Mouse (Mus musculus): ENCODE data around the gene Dnah12. TPM values are rescaled to one million over a fixed set of nuclear protein-coding genes. Genes with fewer than 3 reads are reported as not detected.

The Dnah12 gene
- 0.60 and 0.66 TPM in 2 replicates for total RNA-seq (2014; rRNA removed)
- 0.13 and 0.21 TPM in 2 replicates for polyA plus RNA-seq (2015; fragmentation: Nextera tagmentation; extraction: Ambion mirVana)

- WGBS, result 94% methylated on average over 3 of the region's 3 CpGs
- ATAC-seq (ENCODE audit: low FRiP score), result no peak
- no peak within 1 kb of the TSS for H3K4me2 ChIP-seq (ENCODE audit: low read depth, low read length, poor library complexity, severe bottlenecking)
- H3K27me3 ChIP-seq (ENCODE audit: insufficient read depth, low read length), result no peaks in the 10 kb centered on the region
- no peaks in the 10 kb centered on the region for H3K9me3 ChIP-seq (ENCODE audit: low read length)
- no peak within 1 kb of the TSS for H3K27ac ChIP-seq (ENCODE audit: low read depth, low read length)
- no peaks in the 10 kb centered on the region for H3K36me3 ChIP-seq (ENCODE audit: insufficient read depth, low read length)
- no peak for TF ChIP-seq CTCF (IDR thresholded peaks at IDR 0.05)
- H3K4me1 ChIP-seq (ENCODE audit: insufficient read depth, low read length), result no peaks in the 10 kb centered on the region
- H3K9ac ChIP-seq (replicated peaks; ENCODE audit: low read length, poor library complexity, severe bottlenecking), result no peak within 1 kb of the TSS
- DNase-seq (ENCODE audit: low spot score), result no peak
- no peak within 1 kb of the TSS for H3K4me3 ChIP-seq (ENCODE audit: low read depth, low read length)
Observed at GRCm38 (mm10) chr14:26692974-26693373, at the start of gene Dnah12. Gene Dnah12, plus strand, starts transcription at chr14:26693274.

DNA sequence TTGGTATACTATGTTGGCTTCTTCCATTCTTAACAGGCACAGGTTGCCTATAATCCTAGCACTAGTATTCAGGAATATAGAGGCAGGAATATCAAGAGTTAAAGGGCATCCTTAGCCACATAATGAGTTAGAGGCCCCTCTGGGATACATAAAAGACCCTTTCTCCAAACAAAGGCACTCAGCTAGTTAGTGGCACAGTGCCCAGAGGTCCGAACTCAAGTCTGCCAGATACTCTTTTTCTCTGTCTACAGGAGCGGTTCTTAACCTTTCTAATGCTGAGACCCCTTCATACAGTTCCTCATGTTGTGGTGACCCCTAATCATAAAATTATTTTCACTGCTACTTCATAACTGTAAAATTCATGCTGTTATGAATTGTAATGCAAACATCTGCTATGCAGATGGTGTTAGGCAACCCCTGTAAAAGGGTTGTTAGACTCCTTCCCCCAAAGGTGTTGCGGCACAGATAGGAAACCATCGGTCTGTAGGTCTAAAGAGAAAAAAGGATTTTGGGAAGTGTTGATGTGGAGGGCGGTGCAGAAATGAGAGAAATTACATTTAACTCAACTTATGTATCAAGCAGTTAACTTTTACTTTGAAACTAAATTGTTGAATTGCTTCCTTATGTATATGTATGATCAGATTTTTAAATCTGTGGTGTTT lies 47.0 kb upstream of the Dnah12 start:
- H3K36me3 ChIP-seq (ENCODE audit: insufficient read depth, low read length), result peaks cover 8% of the 10 kb centered on the region; the same call in 1 of the 2 replicates
- ATAC-seq (ENCODE audit: low FRiP score) (no peak), DNase-seq (ENCODE audit: low spot score) (peak; percentile 73)
- no peak overlapping the region for H3K4me3 ChIP-seq (ENCODE audit: low read depth, low read length)
- 44% methylated on average over 5 of the region's 5 CpGs for WGBS
- no peak for TF ChIP-seq CTCF (IDR thresholded peaks at IDR 0.05)
- H3K4me1 ChIP-seq (ENCODE audit: insufficient read depth, low read length), result peaks cover 4% of the 10 kb centered on the region; the same call in 1 of the 2 replicates
- no peaks in the 10 kb centered on the region for H3K9me3 ChIP-seq (ENCODE audit: low read length)
- no peak overlapping the region for H3K4me2 ChIP-seq (ENCODE audit: low read depth, low read length, poor library complexity, severe bottlenecking)
- no peaks in the 10 kb centered on the region for H3K27me3 ChIP-seq (ENCODE audit: insufficient read depth, low read length)
- no peak overlapping the region for H3K27ac ChIP-seq (ENCODE audit: low read depth, low read length)
- no peak overlapping the region for H3K9ac ChIP-seq (replicated peaks; ENCODE audit: low read length, poor library complexity, severe bottlenecking)

DNA sequence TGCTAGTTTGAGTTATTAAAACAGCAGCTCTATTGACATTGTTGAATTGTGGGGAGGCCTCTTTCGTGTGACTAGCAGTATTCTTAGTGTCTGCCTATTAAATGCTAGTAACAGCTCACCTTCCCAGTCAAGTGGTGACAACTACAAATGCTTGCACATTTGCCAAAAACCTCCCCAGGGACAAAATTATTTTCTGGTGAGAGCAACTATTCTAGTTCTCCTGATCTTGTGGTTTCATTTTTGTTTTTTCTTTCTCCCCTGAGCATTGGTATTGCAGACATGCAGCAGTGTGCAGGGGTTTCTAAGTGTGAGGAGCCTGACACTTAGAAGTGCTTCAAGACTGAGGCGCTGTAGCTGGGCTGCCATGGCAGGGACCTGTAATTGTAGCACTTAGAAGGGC lies 45.3 kb upstream of the Dnah12 start:
- no peak for DNase-seq (ENCODE audit: low spot score)
- Histone ChIP-seq H3K9ac (replicated peaks; ENCODE audit: low read length, poor library complexity, severe bottlenecking) (no peak overlapping the region), H3K27ac (ENCODE audit: low read depth, low read length) (no peak overlapping the region), H3K9me3 (ENCODE audit: low read length) (no peaks in the 10 kb centered on the region), H3K27me3 (ENCODE audit: insufficient read depth, low read length) (no peaks in the 10 kb centered on the region), H3K4me3 (ENCODE audit: low read depth, low read length) (no peak overlapping the region), H3K4me2 (ENCODE audit: low read depth, low read length, poor library complexity, severe bottlenecking) (no peak overlapping the region), H3K36me3 (ENCODE audit: insufficient read depth, low read length) (peaks cover 8% of the 10 kb centered on the region; the same call in 1 of the 2 replicates), H3K4me1 (ENCODE audit: insufficient read depth, low read length) (peaks cover 4% of the 10 kb centered on the region; the same call in 1 of the 2 replicates)
- ATAC-seq (ENCODE audit: low FRiP score), result no peak
- no peak for TF ChIP-seq CTCF (IDR thresholded peaks at IDR 0.05)
- 80% methylated on average over 2 of the region's 2 CpGs for WGBS

DNA sequence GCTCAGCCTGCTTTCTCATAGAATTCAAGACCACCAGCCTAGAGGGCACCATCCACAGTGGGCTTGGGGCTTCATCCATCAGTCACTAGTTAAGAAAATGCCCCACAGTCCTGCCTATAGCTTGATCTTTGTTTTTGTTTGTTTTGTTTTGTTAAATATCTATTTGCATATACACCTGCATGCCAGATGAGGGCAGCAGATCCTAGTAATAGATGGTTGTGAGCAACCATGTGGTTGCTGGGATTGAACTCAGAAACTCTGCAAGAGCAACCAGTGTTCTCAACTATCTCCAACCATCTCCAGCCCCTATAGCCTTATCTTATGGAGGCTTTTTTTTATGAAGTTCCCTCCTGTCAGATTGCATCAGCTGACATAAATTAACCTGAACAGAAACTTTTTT lies 41.2 kb upstream of the Dnah12 start:
- ATAC-seq (ENCODE audit: low FRiP score) (no peak), DNase-seq (ENCODE audit: low spot score) (peak; percentile 8)
- Histone ChIP-seq H3K27me3 (ENCODE audit: insufficient read depth, low read length) (no peaks in the 10 kb centered on the region), H3K9ac (replicated peaks; ENCODE audit: low read length, poor library complexity, severe bottlenecking) (no peak overlapping the region), H3K9me3 (ENCODE audit: low read length) (no peaks in the 10 kb centered on the region), H3K4me3 (ENCODE audit: low read depth, low read length) (no peak overlapping the region), H3K36me3 (ENCODE audit: insufficient read depth, low read length) (peaks cover 23% of the 10 kb centered on the region), H3K4me1 (ENCODE audit: insufficient read depth, low read length) (no peaks in the 10 kb centered on the region), H3K4me2 (ENCODE audit: low read depth, low read length, poor library complexity, severe bottlenecking) (no peak overlapping the region), H3K27ac (ENCODE audit: low read depth, low read length) (no peak overlapping the region)
- TF ChIP-seq CTCF (IDR thresholded peaks at IDR 0.05), result peak; percentile 60

GRCm38 (mm10) chr14:26658178-26658577 lies 34.9 kb upstream of the Dnah12 start:
- TF ChIP-seq CTCF (IDR thresholded peaks at IDR 0.05), result no peak
- H3K27me3 ChIP-seq (ENCODE audit: insufficient read depth, low read length), result no peaks in the 10 kb centered on the region
- ATAC-seq (ENCODE audit: low FRiP score) (no peak), DNase-seq (ENCODE audit: low spot score) (no peak)
- no peak overlapping the region for H3K27ac ChIP-seq (ENCODE audit: low read depth, low read length)
- no peaks in the 10 kb centered on the region for H3K4me1 ChIP-seq (ENCODE audit: insufficient read depth, low read length)
- no peaks in the 10 kb centered on the region for H3K9me3 ChIP-seq (ENCODE audit: low read length)
- no peak overlapping the region for H3K4me2 ChIP-seq (ENCODE audit: low read depth, low read length, poor library complexity, severe bottlenecking)
- H3K9ac ChIP-seq (replicated peaks; ENCODE audit: low read length, poor library complexity, severe bottlenecking), result no peak overlapping the region
- H3K4me3 ChIP-seq (ENCODE audit: low read depth, low read length), result no peak overlapping the region
- H3K36me3 ChIP-seq (ENCODE audit: insufficient read depth, low read length), result peaks cover 26% of the 10 kb centered on the region

- 97% methylated on average over 1 of the region's 1 CpGs for WGBS
- no peak for ATAC-seq (ENCODE audit: low FRiP score)
Observed at GRCm38 (mm10) chr14:26660233-26660632, 32.8 kb upstream of the Dnah12 start.

More at GRCm38 (mm10) chr14:26660233-26660632, 32.8 kb upstream of the Dnah12 start:
- Histone ChIP-seq H3K9me3 (ENCODE audit: low read length) (no peaks in the 10 kb centered on the region), H3K27ac (ENCODE audit: low read depth, low read length) (no peak overlapping the region), H3K36me3 (ENCODE audit: insufficient read depth, low read length) (peaks cover 22% of the 10 kb centered on the region), H3K4me3 (ENCODE audit: low read depth, low read length) (no peak overlapping the region), H3K4me2 (ENCODE audit: low read depth, low read length, poor library complexity, severe bottlenecking) (no peak overlapping the region), H3K27me3 (ENCODE audit: insufficient read depth, low read length) (no peaks in the 10 kb centered on the region), H3K9ac (replicated peaks; ENCODE audit: low read length, poor library complexity, severe bottlenecking) (no peak overlapping the region), H3K4me1 (ENCODE audit: insufficient read depth, low read length) (no peaks in the 10 kb centered on the region)
- TF ChIP-seq CTCF (IDR thresholded peaks at IDR 0.05), result no peak
- no peak for DNase-seq (ENCODE audit: low spot score)
